ENCODE assay signal across 1 mouse cellular context in genomic region chr5:31046416-31046815, GRCm38 (mm10).
TF ChIP-seq lines count a peak whose summit lies in the region.

No protein-coding gene starts in this region.

TF ChIP-seq in CH12.LX, 34 proteins besides CTCF, POLR2A, EP300 and RAD21:
- TF ChIP-seq USF2 (conservative IDR thresholded peaks at IDR 0.05; ENCODE audit: low read depth, low read length): no peak
- TF ChIP-seq ETS1 (conservative IDR thresholded peaks at IDR 0.05; ENCODE audit: low read depth, low read length): no peak
- no peak for TF ChIP-seq MAX (IDR thresholded peaks at IDR 0.05; ENCODE audit: low read length)
- no peak for TF ChIP-seq UBTF (IDR thresholded peaks at IDR 0.05; ENCODE audit: low read depth, low read length)
- no peak for TF ChIP-seq ZC3H11A (IDR thresholded peaks at IDR 0.05; ENCODE audit: low read depth, low read length)
- no peak for TF ChIP-seq TCF12 (IDR thresholded peaks at IDR 0.05; ENCODE audit: low read depth, low read length)
- TF ChIP-seq CHD1 (IDR thresholded peaks at IDR 0.05; ENCODE audit: low read depth, low read length): no peak
- TF ChIP-seq MAFK (IDR thresholded peaks at IDR 0.05; ENCODE audit: insufficient replicate concordance, low read length): no peak
- no peak for TF ChIP-seq NRF1 (IDR thresholded peaks at IDR 0.05; ENCODE audit: low read depth, low read length)
- no peak for TF ChIP-seq RCOR1 (conservative IDR thresholded peaks at IDR 0.05; ENCODE audit: low read depth, low read length)
- TF ChIP-seq BHLHE40 (IDR thresholded peaks at IDR 0.05; ENCODE audit: low read depth, low read length): no peak
- TF ChIP-seq KAT2A (IDR thresholded peaks at IDR 0.05; ENCODE audit: insufficient replicate concordance, low read length): no peak
- no peak for TF ChIP-seq NELFE (IDR thresholded peaks at IDR 0.05; ENCODE audit: low read depth, low read length)
- TF ChIP-seq SIN3A (IDR thresholded peaks at IDR 0.05; ENCODE audit: low read length): no peak
- TF ChIP-seq JUN (IDR thresholded peaks at IDR 0.05; ENCODE audit: insufficient read depth, low read depth, low read length): no peak
- TF ChIP-seq MEF2A (IDR thresholded peaks at IDR 0.05; ENCODE audit: borderline replicate concordance, low read depth, low read length): no peak
- TF ChIP-seq PAX5 (IDR thresholded peaks at IDR 0.05; ENCODE audit: low read length): no peak
- no peak for TF ChIP-seq HCFC1 (IDR thresholded peaks at IDR 0.05; ENCODE audit: low read depth, low read length)
- no peak for TF ChIP-seq ZMIZ1 (IDR thresholded peaks at IDR 0.05; ENCODE audit: low read depth, low read length)
- no peak for TF ChIP-seq ZNF384 (IDR thresholded peaks at IDR 0.05; ENCODE audit: low read depth, low read length)
TF ChIP-seq in CH12.LX: peak in this region for 0.
